19 mouse cellular contexts compared by ENCODE assay signal in the genomic region with DNA sequence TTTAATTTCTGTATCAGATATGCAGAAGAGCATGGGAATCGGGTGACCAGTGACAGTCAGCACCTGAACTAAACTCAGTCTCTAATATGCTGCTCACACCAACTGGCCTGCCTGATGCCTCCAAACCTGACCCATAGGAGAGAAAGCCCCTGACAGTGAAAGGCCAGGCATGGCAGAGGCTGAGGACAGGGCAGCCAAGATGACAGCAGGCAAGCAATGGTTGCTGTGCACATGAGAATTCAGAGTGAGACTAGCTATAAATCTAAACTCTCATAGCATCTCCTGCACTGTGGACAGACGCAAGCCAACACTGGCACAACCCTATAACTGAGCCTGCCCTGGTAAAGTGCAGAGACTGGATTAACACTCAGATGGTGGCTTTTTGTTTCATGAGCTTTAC. TPM values are rescaled to one million over a fixed set of nuclear protein-coding genes. Genes with fewer than 3 reads are reported as not detected.
DNase-seq lines count a peak whose midpoint lies in the region; ATAC-seq and TF ChIP-seq lines count a peak whose summit lies in the region.
"Had no signal": no experiment of that assay in that cellular context is flagged by ENCODE, and none has a peak within 500 bp of the region (broad histone marks: within the 10 kb centered on the region; RNA-seq: fewer than 3 reads in every experiment).

No protein-coding gene starts in this region.

- no peak overlapping the region for H3K4me2 ChIP-seq in forebrain, embryonic 14.5 days (ENCODE audit: low read length)
- no peak overlapping the region for H3K4me2 ChIP-seq in midbrain, embryonic 14.5 days (ENCODE audit: low read length)
- H3K4me2 ChIP-seq in midbrain, embryonic 15.5 days: no peak overlapping the region
- H3K4me2 ChIP-seq in hindbrain, postnatal 0 days (ENCODE audit: low read depth, low read length): no peak overlapping the region
- H3K4me2 ChIP-seq: heart, embryonic 13.5 days; limb, embryonic 13.5 days; liver, embryonic 15.5 days had no signal

- H3K9me3 ChIP-seq in forebrain, embryonic 14.5 days (replicated peaks; ENCODE audit: control insufficient read depth, low read length): no peaks in the 10 kb centered on the region
- no peaks in the 10 kb centered on the region for H3K9me3 ChIP-seq in forebrain, embryonic 10.5 days
- no peaks in the 10 kb centered on the region for H3K9me3 ChIP-seq in midbrain, embryonic 14.5 days (ENCODE audit: control insufficient read depth, low read length)
- H3K9me3 ChIP-seq in midbrain, embryonic 15.5 days: no peaks in the 10 kb centered on the region
- no peaks in the 10 kb centered on the region for H3K9me3 ChIP-seq in hindbrain, postnatal 0 days (ENCODE audit: low read length)
- H3K9me3 ChIP-seq: heart, embryonic 13.5 days; limb, embryonic 13.5 days; liver, embryonic 15.5 days had no signal

- H3K4me3 ChIP-seq in forebrain, embryonic 14.5 days (ENCODE audit: low read depth, low read length): no peak overlapping the region
- H3K4me3 ChIP-seq in forebrain, embryonic 10.5 days: no peak overlapping the region
- H3K4me3 ChIP-seq in midbrain, embryonic 14.5 days (replicated peaks; ENCODE audit: low read depth, low read length): no peak overlapping the region
- no peak overlapping the region for H3K4me3 ChIP-seq in midbrain, embryonic 15.5 days
- no peak overlapping the region for H3K4me3 ChIP-seq in hindbrain, postnatal 0 days (ENCODE audit: low read length)
- H3K4me3 ChIP-seq: heart, embryonic 13.5 days; layer of hippocampus, adult 2 months; left cerebral cortex, adult 2 months; limb, embryonic 13.5 days; liver, embryonic 15.5 days had no signal

- no peak for TF ChIP-seq CTCF in hindbrain, postnatal 0 days (IDR thresholded peaks at IDR 0.05; ENCODE audit: low read depth)

- WGBS in forebrain, embryonic 14.5 days: 94% methylated on average over 2 of the region's 2 CpGs
- WGBS in forebrain, embryonic 10.5 days: 93% methylated on average over 2 of the region's 2 CpGs
- 91% methylated on average over 2 of the region's 2 CpGs for WGBS in midbrain, embryonic 14.5 days
- 88% methylated on average over 2 of the region's 2 CpGs for WGBS in midbrain, embryonic 15.5 days
- WGBS in hindbrain, postnatal 0 days: 64% methylated on average over 2 of the region's 2 CpGs

- peaks cover 28% of the 10 kb centered on the region for H3K4me1 ChIP-seq in forebrain, embryonic 14.5 days (ENCODE audit: control insufficient read depth, insufficient read depth, low read length)
- peaks cover 60% of the 10 kb centered on the region for H3K4me1 ChIP-seq in forebrain, embryonic 10.5 days
- H3K4me1 ChIP-seq in midbrain, embryonic 14.5 days (ENCODE audit: control insufficient read depth, insufficient read depth, low read length): peaks cover 30% of the 10 kb centered on the region
- H3K4me1 ChIP-seq in midbrain, embryonic 15.5 days: peaks cover 57% of the 10 kb centered on the region
- H3K4me1 ChIP-seq in hindbrain, postnatal 0 days (ENCODE audit: insufficient read depth, low read length): peaks cover 4% of the 10 kb centered on the region

- ATAC-seq in forebrain, embryonic 14.5 days: no peak
- no peak for ATAC-seq in midbrain, embryonic 14.5 days (ENCODE audit: low FRiP score, low TSS enrichment)
- ATAC-seq in midbrain, embryonic 15.5 days (replicated peaks): no peak
- no peak for ATAC-seq in hindbrain, postnatal 0 days

- no peak for DNase-seq in forebrain, embryonic 14.5 days (ENCODE audit: low spot score)
- no peak for DNase-seq in forebrain, embryonic 10.5 days (ENCODE audit: extremely low spot score, low spot score)
- no peak for DNase-seq in midbrain, embryonic 14.5 days
- DNase-seq in cerebellum, postnatal 10 days: peak; percentile 50 to 55
- no peak for DNase-seq in hindbrain, postnatal 0 days (ENCODE audit: low spot score)
- DNase-seq in liver: no peak
- no peak for DNase-seq in lung, postnatal 36 days
- DNase-seq: adrenal gland, postnatal 14 days; heart, postnatal 36 days; kidney, adult 11 months; lung, postnatal 10 days; right cerebral cortex, adult 18-20 months had no signal

- H3K36me3 ChIP-seq in forebrain, embryonic 14.5 days (ENCODE audit: control insufficient read depth, insufficient read depth, low read length): 0 out of 2 replicates have a peak, but pooled peaks cover 4% of the 10 kb centered on the region
- peaks cover 8% of the 10 kb centered on the region for H3K36me3 ChIP-seq in forebrain, embryonic 10.5 days (replicated peaks)
- H3K36me3 ChIP-seq in midbrain, embryonic 14.5 days (ENCODE audit: control insufficient read depth, insufficient read depth, low read length): no peaks in the 10 kb centered on the region
- no peaks in the 10 kb centered on the region for H3K36me3 ChIP-seq in midbrain, embryonic 15.5 days (replicated peaks)
- H3K36me3 ChIP-seq in hindbrain, postnatal 0 days (ENCODE audit: insufficient read depth, low read length): no peaks in the 10 kb centered on the region
- H3K36me3 ChIP-seq: heart, embryonic 13.5 days; liver, embryonic 15.5 days had no signal

- 0 out of 2 replicates have a peak overlapping the region, but pooled peaks have one; percentile 7 for H3K27ac ChIP-seq in forebrain, embryonic 14.5 days (ENCODE audit: low read depth, low read length)
- no peak overlapping the region for H3K27ac ChIP-seq in forebrain, embryonic 10.5 days
- peak overlapping the region; percentile 41; the same call in 1 of the 2 replicates for H3K27ac ChIP-seq in midbrain, embryonic 14.5 days (replicated peaks; ENCODE audit: low read depth, low read length)
- H3K27ac ChIP-seq in midbrain, embryonic 15.5 days: no peak overlapping the region
- H3K27ac ChIP-seq in hindbrain, postnatal 0 days: peak overlapping the region; percentile 41; the same call in 1 of the 2 replicates
- H3K27ac ChIP-seq: kidney, postnatal 0 days; layer of hippocampus, adult 2 months; left cerebral cortex, adult 2 months; liver, embryonic 15.5 days had no signal

- no peak overlapping the region for H3K9ac ChIP-seq in forebrain, embryonic 14.5 days (ENCODE audit: low read length)
- no peak overlapping the region for H3K9ac ChIP-seq in midbrain, embryonic 14.5 days (replicated peaks; ENCODE audit: low read length)
- H3K9ac ChIP-seq in midbrain, embryonic 15.5 days: no peak overlapping the region
- H3K9ac ChIP-seq in hindbrain, postnatal 0 days (replicated peaks; ENCODE audit: low read length): no peak overlapping the region
- H3K9ac ChIP-seq: limb, embryonic 13.5 days; liver, embryonic 15.5 days had no signal

- no peaks in the 10 kb centered on the region for H3K27me3 ChIP-seq in forebrain, embryonic 14.5 days (replicated peaks; ENCODE audit: control insufficient read depth, insufficient read depth, low read length)
- no peaks in the 10 kb centered on the region for H3K27me3 ChIP-seq in forebrain, embryonic 10.5 days (ENCODE audit: poor library complexity, severe bottlenecking)
- no peaks in the 10 kb centered on the region for H3K27me3 ChIP-seq in midbrain, embryonic 14.5 days (ENCODE audit: control insufficient read depth, insufficient read depth, low read length)
- no peaks in the 10 kb centered on the region for H3K27me3 ChIP-seq in midbrain, embryonic 15.5 days (replicated peaks)
- H3K27me3 ChIP-seq in hindbrain, postnatal 0 days (ENCODE audit: insufficient read depth, low read length): no peaks in the 10 kb centered on the region
- H3K27me3 ChIP-seq: heart, embryonic 13.5 days; limb, embryonic 13.5 days; liver, embryonic 15.5 days had no signal

RNA-seq across cellular contexts. Expression of a gene that starts 20.6 kb away (rescaled TPM):
- 10.6 and 11.3 TPM in 2 replicates for polyA plus RNA-seq in forebrain, embryonic 14.5 days (2014; fragmentation: Nextera tagmentation; extraction: Ambion mirVana)
- 7.7 TPM in 2 replicates for polyA plus RNA-seq in forebrain, embryonic 10.5 days (2016; fragmentation: Nextera tagmentation; extraction: Ambion mirVana)
- polyA plus RNA-seq in midbrain, embryonic 14.5 days (2014; fragmentation: Nextera tagmentation; extraction: Ambion mirVana): 12.1 and 14.3 TPM in 2 replicates
- polyA plus RNA-seq in midbrain, embryonic 15.5 days (2015; fragmentation: Nextera tagmentation; extraction: Ambion mirVana): 10.7 and 11.0 TPM in 2 replicates
- total RNA-seq in hindbrain, postnatal 0 days (2014; rRNA removed): 24.2 and 25.0 TPM in 2 replicates
- 4.7 and 4.8 TPM in 2 replicates for polyA plus RNA-seq in hindbrain, postnatal 0 days (2015; fragmentation: Nextera tagmentation; extraction: Ambion mirVana)

Comparison
In these comparisons a context has a peak if more than half of its experiments do, and no peak if none do; other contexts are left out.
1. H3K27ac ChIP-seq: peak in forebrain, embryonic 14.5 days (single experiment), midbrain, embryonic 14.5 days (single experiment) and hindbrain, postnatal 0 days (single experiment); none in forebrain, embryonic 10.5 days (single experiment) and midbrain, embryonic 15.5 days (single experiment).
2. DNase-seq: peak in cerebellum, postnatal 10 days (2 of 2); none in forebrain, embryonic 14.5 days (single experiment), forebrain, embryonic 10.5 days (single experiment), midbrain, embryonic 14.5 days (single experiment), hindbrain, postnatal 0 days (single experiment), liver (single experiment) and lung, postnatal 36 days (single experiment).